Mouse (Mus musculus): ENCODE measurements around the gene Pald1. TPM values are rescaled to one million over a fixed set of nuclear protein-coding genes. Genes with fewer than 3 reads are reported as not detected.

Pald1 gene
- polyA plus RNA-seq, 1 experiment from 2014 or later: 19.5 TPM

GRCm38 (mm10) chr10:61360667-61361066 lies 22.7 kb downstream of the Pald1 start:
- H3K4me1 ChIP-seq (ENCODE audit: control insufficient read depth in 2 of 2, insufficient read depth in 2 of 2, low read length in 2 of 2): peaks cover 14 to 22% of the 10 kb centered on the region in 2 experiments
- H3K27me3 ChIP-seq (ENCODE audit: control insufficient read depth, insufficient read depth, low read length): no peaks in the 10 kb centered on the region
- no peaks in the 10 kb centered on the region for H3K9me3 ChIP-seq (ENCODE audit: control insufficient read depth, low read length)
- no peak overlapping the region for H3K27ac ChIP-seq (replicated peaks in 1 of 2; ENCODE audit: control insufficient read depth in 1 of 2, insufficient read depth in 1 of 2, low read depth in 2 of 2, low read length in 2 of 2)
- no peak overlapping the region for H3K4me3 ChIP-seq (ENCODE audit: control insufficient read depth in 1 of 2, insufficient read depth in 1 of 2, low read depth in 1 of 2, low read length in 2 of 2)
- 92% methylated on average over 8 of the region's 8 CpGs for WGBS
- H3K9ac ChIP-seq (ENCODE audit: low read length): no peak overlapping the region
- H3K4me2 ChIP-seq (ENCODE audit: low read length): no peak overlapping the region
- no peak for ATAC-seq (ENCODE audit: insufficient number of reproducible peaks, insufficient read depth, low FRiP score, low read depth)
- peaks cover 15% of the 10 kb centered on the region for H3K36me3 ChIP-seq (ENCODE audit: control insufficient read depth, insufficient read depth, low read length)

GRCm38 (mm10) chr10:61359411-61359810 lies 23.9 kb downstream of the Pald1 start:
- Histone ChIP-seq H3K4me2 (ENCODE audit: low read length) (no peak overlapping the region), H3K36me3 (ENCODE audit: control insufficient read depth, insufficient read depth, low read length) (peaks cover 21% of the 10 kb centered on the region), H3K27me3 (ENCODE audit: control insufficient read depth, insufficient read depth, low read length) (no peaks in the 10 kb centered on the region), H3K4me1 (ENCODE audit: control insufficient read depth in 2 of 2, insufficient read depth in 2 of 2, low read length in 2 of 2) (peaks cover 14 to 20% of the 10 kb centered on the region in 2 experiments), H3K9me3 (ENCODE audit: control insufficient read depth, low read length) (no peaks in the 10 kb centered on the region), H3K9ac (ENCODE audit: low read length) (no peak overlapping the region), H3K27ac (replicated peaks in 1 of 2; ENCODE audit: control insufficient read depth in 1 of 2, insufficient read depth in 1 of 2, low read depth in 2 of 2, low read length in 2 of 2) (no peak overlapping the region), H3K4me3 (ENCODE audit: control insufficient read depth in 1 of 2, insufficient read depth in 1 of 2, low read depth in 1 of 2, low read length in 2 of 2) (no peak overlapping the region)
- 86% methylated on average over 8 of the region's 8 CpGs for WGBS
- no peak for ATAC-seq (ENCODE audit: insufficient number of reproducible peaks, insufficient read depth, low FRiP score, low read depth)

- ATAC-seq (ENCODE audit: insufficient number of reproducible peaks, insufficient read depth, low FRiP score, low read depth): no peak
- no peak overlapping the region for H3K4me2 ChIP-seq (ENCODE audit: low read length)
- WGBS: 34% methylated on average over 8 of the region's 8 CpGs
- peak overlapping the region in 1 of 2 experiments; percentile 48; a peak in 2 of 4 replicates for H3K27ac ChIP-seq (replicated peaks in 1 of 2; ENCODE audit: control insufficient read depth in 1 of 2, insufficient read depth in 1 of 2, low read depth in 2 of 2, low read length in 2 of 2)
- H3K36me3 ChIP-seq (ENCODE audit: control insufficient read depth, insufficient read depth, low read length): peaks cover 32% of the 10 kb centered on the region
- H3K4me3 ChIP-seq (ENCODE audit: control insufficient read depth in 1 of 2, insufficient read depth in 1 of 2, low read depth in 1 of 2, low read length in 2 of 2): no peak overlapping the region
- no peaks in the 10 kb centered on the region for H3K27me3 ChIP-seq (ENCODE audit: control insufficient read depth, insufficient read depth, low read length)
- H3K9me3 ChIP-seq (ENCODE audit: control insufficient read depth, low read length): no peaks in the 10 kb centered on the region
- peaks cover 12 to 17% of the 10 kb centered on the region in 2 experiments for H3K4me1 ChIP-seq (ENCODE audit: control insufficient read depth in 2 of 2, insufficient read depth in 2 of 2, low read length in 2 of 2)
- H3K9ac ChIP-seq (ENCODE audit: low read length): peak overlapping the region; percentile 38; the same call in 1 of the 2 replicates
Measured at GRCm38 (mm10) chr10:61357658-61358057, 25.7 kb downstream of the Pald1 start.

GRCm38 (mm10) chr10:61356568-61356967 lies 26.8 kb downstream of the Pald1 start:
- ATAC-seq (ENCODE audit: insufficient number of reproducible peaks, insufficient read depth, low FRiP score, low read depth): no peak
- Histone ChIP-seq H3K27ac (replicated peaks in 1 of 2; ENCODE audit: control insufficient read depth in 1 of 2, insufficient read depth in 1 of 2, low read depth in 2 of 2, low read length in 2 of 2) (no peak overlapping the region), H3K27me3 (ENCODE audit: control insufficient read depth, insufficient read depth, low read length) (no peaks in the 10 kb centered on the region), H3K4me1 (ENCODE audit: control insufficient read depth in 2 of 2, insufficient read depth in 2 of 2, low read length in 2 of 2) (peaks cover 12 to 15% of the 10 kb centered on the region in 2 experiments), H3K9me3 (ENCODE audit: control insufficient read depth, low read length) (no peaks in the 10 kb centered on the region), H3K36me3 (ENCODE audit: control insufficient read depth, insufficient read depth, low read length) (peaks cover 43% of the 10 kb centered on the region), H3K4me2 (ENCODE audit: low read length) (no peak overlapping the region), H3K9ac (ENCODE audit: low read length) (no peak overlapping the region), H3K4me3 (ENCODE audit: control insufficient read depth in 1 of 2, insufficient read depth in 1 of 2, low read depth in 1 of 2, low read length in 2 of 2) (no peak overlapping the region)
- WGBS: 93% methylated on average over 8 of the region's 8 CpGs

- WGBS: 93% methylated on average over 5 of the region's 5 CpGs
- Histone ChIP-seq H3K4me3 (ENCODE audit: control insufficient read depth in 1 of 2, insufficient read depth in 1 of 2, low read depth in 1 of 2, low read length in 2 of 2) (no peak overlapping the region), H3K4me2 (ENCODE audit: low read length) (no peak overlapping the region)
Measured at GRCm38 (mm10) chr10:61356095-61356494, 27.2 kb downstream of the Pald1 start.

GRCm38 (mm10) chr10:61355611-61356010 lies 27.7 kb downstream of the Pald1 start:
- H3K9me3 ChIP-seq (ENCODE audit: control insufficient read depth, low read length): no peaks in the 10 kb centered on the region
- peaks cover 53% of the 10 kb centered on the region for H3K36me3 ChIP-seq (ENCODE audit: control insufficient read depth, insufficient read depth, low read length)
- H3K27me3 ChIP-seq (ENCODE audit: control insufficient read depth, insufficient read depth, low read length): no peaks in the 10 kb centered on the region
- H3K4me2 ChIP-seq (ENCODE audit: low read length): no peak overlapping the region
- H3K4me3 ChIP-seq (ENCODE audit: control insufficient read depth in 1 of 2, insufficient read depth in 1 of 2, low read depth in 1 of 2, low read length in 2 of 2): no peak overlapping the region
- H3K4me1 ChIP-seq (ENCODE audit: control insufficient read depth in 2 of 2, insufficient read depth in 2 of 2, low read length in 2 of 2): peaks cover 12 to 15% of the 10 kb centered on the region in 2 experiments
- WGBS: 96% methylated on average over 13 of the region's 13 CpGs
- ATAC-seq (ENCODE audit: insufficient number of reproducible peaks, insufficient read depth, low FRiP score, low read depth): no peak
- no peak overlapping the region for H3K27ac ChIP-seq (replicated peaks in 1 of 2; ENCODE audit: control insufficient read depth in 1 of 2, insufficient read depth in 1 of 2, low read depth in 2 of 2, low read length in 2 of 2)
- H3K9ac ChIP-seq (ENCODE audit: low read length): no peak overlapping the region

More at GRCm38 (mm10) chr10:61356095-61356494, 27.2 kb downstream of the Pald1 start:
- peaks cover 12 to 15% of the 10 kb centered on the region in 2 experiments for H3K4me1 ChIP-seq (ENCODE audit: control insufficient read depth in 2 of 2, insufficient read depth in 2 of 2, low read length in 2 of 2)
- no peaks in the 10 kb centered on the region for H3K9me3 ChIP-seq (ENCODE audit: control insufficient read depth, low read length)
- H3K27ac ChIP-seq (replicated peaks in 1 of 2; ENCODE audit: control insufficient read depth in 1 of 2, insufficient read depth in 1 of 2, low read depth in 2 of 2, low read length in 2 of 2): no peak overlapping the region
- no peak overlapping the region for H3K9ac ChIP-seq (ENCODE audit: low read length)
- peaks cover 48% of the 10 kb centered on the region for H3K36me3 ChIP-seq (ENCODE audit: control insufficient read depth, insufficient read depth, low read length)
- H3K27me3 ChIP-seq (ENCODE audit: control insufficient read depth, insufficient read depth, low read length): no peaks in the 10 kb centered on the region
- ATAC-seq (ENCODE audit: insufficient number of reproducible peaks, insufficient read depth, low FRiP score, low read depth): no peak

GRCm38 (mm10) chr10:61351216-61351615 lies 32.1 kb downstream of the Pald1 start:
- peaks cover 92% of the 10 kb centered on the region for H3K36me3 ChIP-seq (ENCODE audit: control insufficient read depth, insufficient read depth, low read length)
- H3K4me3 ChIP-seq (ENCODE audit: control insufficient read depth in 1 of 2, insufficient read depth in 1 of 2, low read depth in 1 of 2, low read length in 2 of 2): no peak overlapping the region
- H3K9me3 ChIP-seq (ENCODE audit: control insufficient read depth, low read length): no peaks in the 10 kb centered on the region
- H3K4me1 ChIP-seq (ENCODE audit: control insufficient read depth in 2 of 2, insufficient read depth in 2 of 2, low read length in 2 of 2): peaks cover 1 to 11% of the 10 kb centered on the region in 2 experiments; a peak in 3 of 4 replicates
- H3K4me2 ChIP-seq (ENCODE audit: low read length): no peak overlapping the region
- no peak overlapping the region for H3K27ac ChIP-seq (replicated peaks in 1 of 2; ENCODE audit: control insufficient read depth in 1 of 2, insufficient read depth in 1 of 2, low read depth in 2 of 2, low read length in 2 of 2)
- no peak overlapping the region for H3K9ac ChIP-seq (ENCODE audit: low read length)
- WGBS: 81% methylated on average over 4 of the region's 4 CpGs
- ATAC-seq (ENCODE audit: insufficient number of reproducible peaks, insufficient read depth, low FRiP score, low read depth): no peak
- H3K27me3 ChIP-seq (ENCODE audit: control insufficient read depth, insufficient read depth, low read length): no peaks in the 10 kb centered on the region

GRCm38 (mm10) chr10:61346374-61346773 lies 37.0 kb downstream of the Pald1 start:
- 0 out of 2 replicates have a peak, but pooled peaks cover 3% of the 10 kb centered on the region for H3K9me3 ChIP-seq (ENCODE audit: control insufficient read depth, low read length)
- H3K27me3 ChIP-seq (ENCODE audit: control insufficient read depth, insufficient read depth, low read length): no peaks in the 10 kb centered on the region
- peak overlapping the region; percentile 17 to 24; a peak in 2 of 4 replicates for H3K27ac ChIP-seq (replicated peaks in 1 of 2; ENCODE audit: control insufficient read depth in 1 of 2, insufficient read depth in 1 of 2, low read depth in 2 of 2, low read length in 2 of 2)
- WGBS: 14% methylated on average over 10 of the region's 10 CpGs
- ATAC-seq (ENCODE audit: insufficient number of reproducible peaks, insufficient read depth, low FRiP score, low read depth): no peak
- H3K9ac ChIP-seq (ENCODE audit: low read length): no peak overlapping the region
- no peak overlapping the region for H3K4me2 ChIP-seq (ENCODE audit: low read length)
- H3K4me3 ChIP-seq (ENCODE audit: control insufficient read depth in 1 of 2, insufficient read depth in 1 of 2, low read depth in 1 of 2, low read length in 2 of 2): no peak overlapping the region
- H3K36me3 ChIP-seq (ENCODE audit: control insufficient read depth, insufficient read depth, low read length): peaks cover 78% of the 10 kb centered on the region
- peaks cover 15 to 26% of the 10 kb centered on the region in 2 experiments for H3K4me1 ChIP-seq (ENCODE audit: control insufficient read depth in 2 of 2, insufficient read depth in 2 of 2, low read length in 2 of 2)
